Mouse (Mus musculus) liver, embryonic 14.5 days (tissue): ENCODE results near the gene Pde10a. TPM values are rescaled to one million over a fixed set of nuclear protein-coding genes. Genes with fewer than 3 reads are reported as not detected.

ENCODE experiments used
- ATAC-seq: fragments of 200-750 bp; cut with Nextera tagmentation; 2 replicates; pipeline ENCODE4 v1.8.0; 2017; ENCODE audit warnings: moderate number of reproducible peaks, mild to moderate bottlenecking, moderate library complexity; ENCODE audit not compliant: insufficient read depth
- DNase-seq, 3 experiments: peaks; one replicate each; pipeline ENCODE4 v3.0.0-alpha.2; 2012 to 2013; ENCODE audit warnings: low read depth in 3 of 3, low spot score in 3 of 3
- H3K27ac ChIP-seq: fragments of 300-500 bp; sonication (generic); 2 replicates; pipeline ENCODE4 v1.5.1; 2014; ENCODE audit warnings: moderate library complexity, mild to moderate bottlenecking, control low read depth, inconsistent platforms
- H3K27me3 ChIP-seq: fragments of 300-500 bp; sonication (generic); 2 replicates; pipeline ENCODE4 v1.6.1; 2014; ENCODE audit warnings: mild to moderate bottlenecking, low read length, moderate library complexity; ENCODE audit not compliant: control insufficient read depth, insufficient read depth
- H3K36me3 ChIP-seq: fragments of 300-500 bp; sonication (generic); replicated peaks from 2 replicates; pipeline ENCODE4 v1.6.1; 2014; ENCODE audit warnings: low read depth; ENCODE audit not compliant: control insufficient read depth, insufficient read depth
- H3K4me1 ChIP-seq, 2 experiments: fragments of 200-500 bp in 1 of 2; fragments of 300-500 bp in 1 of 2; sonication (generic) in 1 of 2; replicated peaks; 2 replicates each; pipeline ENCODE4 v1.6.1; 2012 to 2014; ENCODE audit warnings: antibody characterized with exemption in 1 of 2, inconsistent platforms in 1 of 2, low read length in 1 of 2; ENCODE audit not compliant: control insufficient read depth in 2 of 2, insufficient read depth in 2 of 2
- H3K4me2 ChIP-seq: fragments of 300-500 bp; sonication (generic); 2 replicates; pipeline ENCODE4 v1.6.1; 2014; ENCODE audit warnings: low read depth, mild to moderate bottlenecking, control low read depth, moderate library complexity
- H3K4me3 ChIP-seq, 2 experiments: fragments of 200-500 bp in 1 of 2; fragments of 300-500 bp in 1 of 2; sonication (generic) in 1 of 2; 2 replicates each; pipeline ENCODE4 v1.5.1; 2012 to 2014; ENCODE audit warnings: low read depth in 2 of 2, low read length in 2 of 2, mild to moderate bottlenecking in 2 of 2, control low read depth in 1 of 2, inconsistent platforms in 1 of 2, moderate library complexity in 1 of 2; ENCODE audit not compliant: insufficient read depth in 1 of 2
- H3K9ac ChIP-seq: fragments of 300-500 bp; sonication (generic); replicated peaks from 2 replicates; pipeline ENCODE4 v1.6.1; 2014; ENCODE audit warnings: mild to moderate bottlenecking, control low read depth, moderate library complexity
- H3K9me3 ChIP-seq: fragments of 300-500 bp; sonication (generic); 2 replicates; pipeline ENCODE4 v1.6.1; 2016; ENCODE audit warnings: low read length, mixed read lengths; ENCODE audit not compliant: control insufficient read depth
- CTCF ChIP-seq: IDR thresholded peaks from 2 replicates; pipeline ENCODE4 v1.5.1; 2016; ENCODE audit warnings: antibody characterized with exemption, low read depth, control low read depth
- EP300 ChIP-seq: IDR thresholded peaks from 2 replicates; pipeline ENCODE4 v1.6.1; 2016; ENCODE audit warnings: antibody characterized with exemption, low read depth
- WGBS: fragments of 180-500 bp; shearing (Covaris S2); extraction: QIAGEN DNeasy Blood & Tissue Kit; methylation state at CpG from one replicate; pipeline ENCODE4 v1.1.7; 2014; ENCODE audit not compliant: insufficient replicate concordance; 5-methylcytosine and 5-hydroxymethylcytosine counted together
- polyA plus RNA-seq, 2 experiments: library from polyadenylated mRNA; depleted of rRNA in 1 of 2; stranded (reverse) in 1 of 2; unstranded in 1 of 2; fragments of >200 nt; fragmentation: Nextera tagmentation in 1 of 2; extraction: Ambion mirVana in 1 of 2; gene quantifications; 2 replicates each; pipeline versions ENCODE4 v1.2.1 to v1.2.3; 2012 to 2014

The Pde10a gene
- polyA plus RNA-seq, 2 experiments = 0.52 to 0.60 TPM

- no peak for DNase-seq
- Histone ChIP-seq H3K9ac (no peak overlapping the region), H3K4me1 (no peaks in the 10 kb centered on the region), H3K4me2 (no peak overlapping the region), H3K4me3 (no peak overlapping the region), H3K27me3 (no peaks in the 10 kb centered on the region), H3K9me3 (no peaks in the 10 kb centered on the region), H3K27ac (no peak overlapping the region), H3K36me3 (no peaks in the 10 kb centered on the region)
- TF ChIP-seq EP300 = no peak
- TF ChIP-seq CTCF = no peak
- WGBS = 50% methylated on average over 1 of the region's 1 CpGs
- ATAC-seq = no peak
These were observed 27.0 kb upstream of the Pde10a start for GRCm38 (mm10) chr17:8498151-8498550.

- H3K27me3 ChIP-seq = no peaks in the 10 kb centered on the region
- DNase-seq = no peak
- H3K4me2 ChIP-seq = no peak overlapping the region
- H3K9me3 ChIP-seq = no peaks in the 10 kb centered on the region
- no peak for ATAC-seq
- no peak overlapping the region for H3K27ac ChIP-seq
- H3K9ac ChIP-seq = no peak overlapping the region
- TF ChIP-seq EP300 = no peak
- no peak for TF ChIP-seq CTCF
- 23% methylated on average over 5 of the region's 5 CpGs for WGBS
- no peaks in the 10 kb centered on the region for H3K36me3 ChIP-seq
- H3K4me1 ChIP-seq = no peaks in the 10 kb centered on the region
- H3K4me3 ChIP-seq = no peak overlapping the region
These were observed 26.5 kb upstream of the Pde10a start for GRCm38 (mm10) chr17:8498655-8499054.

GRCm38 (mm10) chr17:8499564-8500117 lies 25.5 kb upstream of the Pde10a start:
- no peak overlapping the region for H3K9ac ChIP-seq
- ATAC-seq (no peak), DNase-seq (no peak)
- no peaks in the 10 kb centered on the region for H3K36me3 ChIP-seq
- H3K27ac ChIP-seq = no peak overlapping the region
- no peaks in the 10 kb centered on the region for H3K4me1 ChIP-seq
- no peak overlapping the region for H3K4me3 ChIP-seq
- H3K4me2 ChIP-seq = no peak overlapping the region
- no peaks in the 10 kb centered on the region for H3K27me3 ChIP-seq
- WGBS = 56% methylated on average over 4 of the region's 4 CpGs
- no peaks in the 10 kb centered on the region for H3K9me3 ChIP-seq
- TF ChIP-seq CTCF = no peak
- TF ChIP-seq EP300 = no peak

GRCm38 (mm10) chr17:8504381-8504780 lies 20.8 kb upstream of the Pde10a start:
- H3K9me3 ChIP-seq = no peaks in the 10 kb centered on the region
- WGBS = 60% methylated on average over 3 of the region's 3 CpGs
- H3K4me1 ChIP-seq = no peaks in the 10 kb centered on the region
- no peaks in the 10 kb centered on the region for H3K36me3 ChIP-seq
- no peak for TF ChIP-seq EP300
- TF ChIP-seq CTCF = no peak
- no peak overlapping the region for H3K9ac ChIP-seq
- no peak overlapping the region for H3K4me3 ChIP-seq
- no peak for DNase-seq
- ATAC-seq = no peak
- H3K27ac ChIP-seq = no peak overlapping the region
- no peaks in the 10 kb centered on the region for H3K27me3 ChIP-seq
- H3K4me2 ChIP-seq = no peak overlapping the region

GRCm38 (mm10) chr17:8505669-8506426 lies 19.3 kb upstream of the Pde10a start:
- no peaks in the 10 kb centered on the region for H3K4me1 ChIP-seq
- peak overlapping the region; percentile 57 for H3K4me2 ChIP-seq
- 1% methylated on average over 20 of the region's 20 CpGs for WGBS
- peak in 2 of 3 experiments; percentile 12 to 20 for DNase-seq
- peak overlapping the region; percentile 17 to 38 for H3K4me3 ChIP-seq
- H3K36me3 ChIP-seq = no peaks in the 10 kb centered on the region
- H3K27me3 ChIP-seq = no peaks in the 10 kb centered on the region
- TF ChIP-seq EP300 (no peak), CTCF (no peak)
- H3K27ac ChIP-seq = no peak overlapping the region
- no peaks in the 10 kb centered on the region for H3K9me3 ChIP-seq
- ATAC-seq = peak; percentile 35; the same call in 1 of the 2 replicates
- H3K9ac ChIP-seq = no peak overlapping the region
